Mouse (Mus musculus) bone marrow macrophage, adult 2 months (primary cell): ENCODE data around the gene Olfr1358.

Experiments used
- CTCF ChIP-seq: IDR thresholded peaks from 2 replicates; pipeline ENCODE4 v1.5.1; 2012; ENCODE audit warnings: low read depth, mild to moderate bottlenecking, low read length, moderate library complexity
- POLR2A ChIP-seq: IDR thresholded peaks from 2 replicates; pipeline ENCODE4 v1.6.1; 2012; ENCODE audit warnings: mild to moderate bottlenecking, low read depth, low read length, borderline replicate concordance

DNA sequence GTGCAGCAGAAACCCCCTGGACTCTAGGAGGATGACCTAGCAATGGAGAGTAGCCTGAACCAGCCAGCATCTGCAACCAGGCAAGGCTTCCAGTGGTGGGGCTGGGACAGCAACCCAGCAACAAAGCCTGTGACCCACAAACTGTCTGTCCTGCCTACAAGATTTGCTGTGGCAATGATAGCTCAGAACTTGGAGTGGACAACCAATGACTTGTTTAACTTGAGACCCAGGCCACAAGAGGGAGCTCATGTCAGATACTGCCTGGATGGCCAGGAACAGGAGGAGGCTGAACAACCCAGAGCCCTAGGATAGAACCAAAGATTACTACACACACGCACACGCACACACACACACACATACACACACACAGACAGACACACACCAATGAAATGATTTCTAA lies 23.7 kb downstream of the Olfr1358 start:
- TF ChIP-seq CTCF = no peak
- no peak for TF ChIP-seq POLR2A
